Mouse (Mus musculus) intestine, embryonic 16.5 days (tissue): Measurements from ENCODE around the gene Sipa1l1. TPM values are rescaled to one million over a fixed set of nuclear protein-coding genes. Genes with fewer than 3 reads are reported as not detected.

Source experiments
- ATAC-seq: fragments of 200-750 bp; cut with Nextera tagmentation; 2 replicates; pipeline ENCODE4 v1.8.0; 2017; ENCODE audit warnings: moderate TSS enrichment, moderate library complexity
- H3K27ac ChIP-seq: fragments of 300-500 bp; sonication (generic); 2 replicates; pipeline ENCODE4 v1.5.1; 2014; ENCODE audit warnings: mild to moderate bottlenecking, low read length
- H3K27me3 ChIP-seq: fragments of 300-500 bp; sonication (generic); replicated peaks from 2 replicates; pipeline ENCODE4 v1.6.1; 2014; ENCODE audit warnings: low read length, control low read depth, mixed read lengths; ENCODE audit not compliant: control insufficient read depth, insufficient read depth
- H3K36me3 ChIP-seq: fragments of 300-500 bp; sonication (generic); 2 replicates; pipeline ENCODE4 v1.6.1; 2014; ENCODE audit warnings: low read length, control low read depth; ENCODE audit not compliant: control insufficient read depth, insufficient read depth
- H3K4me1 ChIP-seq: fragments of 300-500 bp; sonication (generic); 2 replicates; pipeline ENCODE4 v1.6.1; 2014; ENCODE audit warnings: low read length, control low read depth, mixed read lengths; ENCODE audit not compliant: control insufficient read depth, insufficient read depth
- H3K4me2 ChIP-seq: fragments of 300-500 bp; sonication (generic); 2 replicates; pipeline ENCODE4 v1.6.1; 2014; ENCODE audit warnings: low read depth, low read length, control low read depth
- H3K4me3 ChIP-seq: fragments of 300-500 bp; sonication (generic); 2 replicates; pipeline ENCODE4 v1.5.1; 2014; ENCODE audit warnings: mild to moderate bottlenecking, low read length
- H3K9ac ChIP-seq: fragments of 300-500 bp; sonication (generic); 2 replicates; pipeline ENCODE4 v1.6.1; 2014; ENCODE audit warnings: low read depth, low read length
- H3K9me3 ChIP-seq: fragments of 300-500 bp; sonication (generic); 2 replicates; pipeline ENCODE4 v1.6.1; 2016; ENCODE audit warnings: low read length, control low read depth; ENCODE audit not compliant: control insufficient read depth
- WGBS: fragments of 180-500 bp; shearing (Covaris S2); extraction: QIAGEN DNeasy Blood & Tissue Kit; methylation state at CpG from one replicate; pipeline ENCODE4 v1.1.7; 2014; 5-methylcytosine and 5-hydroxymethylcytosine counted together
- polyA plus RNA-seq: library from polyadenylated mRNA; unstranded; fragments of >200 nt; fragmentation: Nextera tagmentation; extraction: Ambion mirVana; gene quantifications from 2 replicates; pipeline ENCODE4 v1.2.1, GENCODE M21; 2015

The Sipa1l1 gene
- polyA plus RNA-seq, 1 experiment from 2014 or later: 21.2 TPM

DNA sequence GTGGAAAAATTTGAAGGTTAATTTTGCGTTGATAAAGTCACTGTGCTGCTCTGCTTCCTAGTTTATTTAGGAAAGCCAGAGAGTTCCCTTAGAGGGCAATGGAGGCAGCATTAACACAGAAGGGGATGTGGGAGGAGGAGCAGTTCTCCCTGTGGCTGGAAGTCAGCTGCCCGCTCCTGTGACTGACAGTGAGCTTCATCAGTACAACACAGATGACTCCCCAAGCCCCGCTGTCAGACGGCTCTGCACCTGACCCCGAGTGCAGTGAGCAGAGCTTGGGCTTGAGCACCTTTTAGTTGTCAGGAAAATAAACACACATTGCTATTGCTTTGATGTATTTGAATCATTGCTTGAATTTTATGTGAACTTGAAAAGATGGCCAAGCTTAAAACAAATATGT, 117.7 kb downstream of the Sipa1l1 start:
- Histone ChIP-seq H3K9me3 (no peaks in the 10 kb centered on the region), H3K9ac (no peak overlapping the region), H3K4me3 (no peak overlapping the region), H3K36me3 (no peaks in the 10 kb centered on the region), H3K27me3 (no peaks in the 10 kb centered on the region), H3K27ac (no peak overlapping the region), H3K4me1 (0 out of 2 replicates have a peak, but pooled peaks cover 6% of the 10 kb centered on the region), H3K4me2 (no peak overlapping the region)
- ATAC-seq: no peak
- WGBS: 55% methylated on average over 5 of the region's 5 CpGs

DNA sequence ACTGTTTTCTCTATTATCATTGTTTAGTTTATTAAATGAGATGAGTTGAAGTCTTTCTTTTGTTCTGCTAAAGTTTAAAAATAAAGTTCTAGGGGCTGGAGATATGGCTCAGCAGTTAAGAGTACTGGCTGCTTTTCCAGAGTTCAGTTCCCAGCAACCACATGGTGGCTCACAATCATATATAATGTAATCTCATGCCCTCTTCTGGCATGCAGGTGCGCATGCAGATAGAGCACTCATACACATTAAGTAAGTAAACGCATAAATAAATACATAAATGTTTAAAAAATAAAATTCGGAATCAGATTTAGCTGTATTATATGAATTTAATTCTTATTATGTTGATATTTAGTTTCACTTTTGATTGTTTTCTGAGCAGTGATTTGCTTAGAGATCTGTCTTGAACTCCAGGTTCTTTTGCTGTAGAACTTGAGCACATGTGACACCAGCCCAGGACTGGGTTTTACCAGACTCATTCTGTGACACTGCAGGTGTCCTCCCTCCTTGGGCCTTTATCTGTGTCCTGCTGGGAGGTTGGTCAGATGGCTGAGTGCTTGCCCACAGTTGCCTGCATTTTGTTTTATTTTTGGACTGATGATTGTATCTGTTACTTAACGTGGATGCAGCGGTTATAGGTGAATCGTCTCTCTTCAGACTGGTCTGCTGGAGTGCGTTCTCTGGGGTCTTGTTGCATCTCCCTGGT, 124.6 kb downstream of the Sipa1l1 start:
- Histone ChIP-seq H3K4me3 (no peak overlapping the region), H3K36me3 (no peaks in the 10 kb centered on the region), H3K9ac (no peak overlapping the region), H3K9me3 (no peaks in the 10 kb centered on the region), H3K4me2 (no peak overlapping the region), H3K4me1 (peaks cover 3% of the 10 kb centered on the region; the same call in 1 of the 2 replicates), H3K27ac (no peak overlapping the region), H3K27me3 (no peaks in the 10 kb centered on the region)
- no peak for ATAC-seq
- 94% methylated on average over 7 of the region's 7 CpGs for WGBS

DNA sequence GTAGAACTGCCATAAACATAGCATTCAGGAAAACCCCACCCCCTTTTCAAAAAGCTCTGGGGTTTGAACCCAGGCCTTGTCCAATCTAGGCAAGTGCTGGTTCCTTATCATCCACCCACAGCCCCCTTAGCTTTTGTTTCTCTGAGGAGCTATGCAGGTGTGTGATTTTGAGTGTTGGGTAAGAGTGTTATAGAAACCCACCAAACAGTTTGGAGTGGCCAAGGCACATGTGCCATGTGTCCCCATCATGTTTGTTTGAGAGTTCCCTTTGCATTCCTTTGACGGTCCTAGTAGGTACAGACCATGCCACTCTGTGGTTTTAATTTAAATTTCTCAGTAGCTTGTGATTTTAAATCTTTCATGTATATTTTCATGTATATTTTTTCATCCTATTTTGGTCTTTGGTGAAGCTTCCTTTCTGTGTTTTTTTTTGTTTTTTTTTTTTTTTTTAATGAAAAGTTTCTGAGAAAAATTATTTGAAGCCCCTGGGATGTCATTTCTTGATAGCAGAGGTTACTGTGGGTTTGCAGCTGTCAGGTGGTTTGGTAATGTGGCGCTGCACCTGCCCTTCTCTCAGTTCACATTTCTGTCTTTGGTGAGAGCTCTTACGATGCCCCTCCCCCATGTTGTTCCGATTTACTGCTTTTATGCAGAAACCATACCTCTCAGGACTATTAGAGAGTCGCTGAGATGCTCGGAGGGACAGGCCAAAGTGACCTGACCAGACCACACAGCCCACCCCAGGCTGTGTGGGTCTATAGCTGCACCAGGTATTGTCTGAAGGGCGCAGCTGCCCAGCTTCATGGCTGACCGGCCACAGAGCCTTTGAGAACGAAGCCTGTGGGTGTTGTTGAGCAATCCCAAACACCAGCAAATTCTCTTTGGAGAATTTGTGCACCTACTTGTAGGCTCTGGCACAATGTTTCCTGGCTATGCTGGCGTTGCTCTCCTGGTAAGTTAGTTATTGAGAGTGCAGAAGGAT, 126.1 kb downstream of the Sipa1l1 start:
- Histone ChIP-seq H3K27me3 (no peaks in the 10 kb centered on the region), H3K27ac (no peak overlapping the region), H3K9me3 (no peaks in the 10 kb centered on the region), H3K4me2 (no peak overlapping the region), H3K9ac (no peak overlapping the region), H3K4me1 (peaks cover 3% of the 10 kb centered on the region; the same call in 1 of the 2 replicates), H3K36me3 (no peaks in the 10 kb centered on the region), H3K4me3 (no peak overlapping the region)
- WGBS: 86% methylated on average over 10 of the region's 10 CpGs
- no peak for ATAC-seq

DNA sequence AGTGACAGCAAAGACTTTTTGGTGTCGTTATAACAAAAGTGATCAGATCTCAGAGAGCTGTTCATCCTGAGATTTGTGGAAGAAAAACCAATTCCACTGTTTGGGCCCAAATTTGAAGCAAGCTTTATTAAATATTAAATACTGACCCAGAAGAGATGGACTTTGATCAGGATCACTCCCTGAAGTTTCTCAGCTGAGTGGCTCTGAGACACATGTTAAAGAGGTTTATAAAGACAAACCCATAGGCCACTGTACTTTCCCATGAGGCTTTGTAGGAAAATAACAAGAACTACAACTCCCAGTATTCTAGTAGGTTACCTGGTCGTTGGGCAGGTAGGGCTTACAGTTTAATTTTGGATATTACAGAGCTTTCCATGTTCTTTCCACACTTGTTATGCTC, 127.2 kb downstream of the Sipa1l1 start:
- H3K4me1 ChIP-seq: peaks cover 3% of the 10 kb centered on the region; the same call in 1 of the 2 replicates
- no peak overlapping the region for H3K27ac ChIP-seq
- WGBS: 75% methylated on average over 2 of the region's 2 CpGs
- no peak for ATAC-seq
- no peak overlapping the region for H3K4me2 ChIP-seq
- H3K36me3 ChIP-seq: no peaks in the 10 kb centered on the region
- no peaks in the 10 kb centered on the region for H3K27me3 ChIP-seq
- H3K4me3 ChIP-seq: no peak overlapping the region
- no peaks in the 10 kb centered on the region for H3K9me3 ChIP-seq
- no peak overlapping the region for H3K9ac ChIP-seq

DNA sequence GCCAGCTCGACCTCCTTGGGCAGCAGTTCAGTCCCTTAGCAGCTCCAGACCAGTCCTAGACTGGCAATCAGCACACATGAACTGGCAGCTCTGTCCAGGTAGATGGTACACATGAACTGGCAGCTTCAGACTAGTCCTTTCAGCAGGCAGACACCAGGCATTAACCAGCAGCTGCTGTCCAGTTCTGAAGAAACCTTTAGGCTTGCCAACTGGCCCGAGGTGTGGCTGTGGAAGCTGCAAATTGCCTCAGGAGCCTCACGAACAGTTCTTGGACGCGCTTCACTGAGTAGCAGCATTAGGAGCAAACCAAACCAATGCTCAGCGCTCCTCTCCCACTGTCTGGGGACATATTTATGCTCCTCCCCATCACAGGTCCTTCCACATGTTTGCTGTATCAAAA, 128.1 kb downstream of the Sipa1l1 start:
- WGBS: 80% methylated on average over 6 of the region's 6 CpGs
- Histone ChIP-seq H3K4me1 (peaks cover 3% of the 10 kb centered on the region; the same call in 1 of the 2 replicates), H3K9ac (no peak overlapping the region)

DNA sequence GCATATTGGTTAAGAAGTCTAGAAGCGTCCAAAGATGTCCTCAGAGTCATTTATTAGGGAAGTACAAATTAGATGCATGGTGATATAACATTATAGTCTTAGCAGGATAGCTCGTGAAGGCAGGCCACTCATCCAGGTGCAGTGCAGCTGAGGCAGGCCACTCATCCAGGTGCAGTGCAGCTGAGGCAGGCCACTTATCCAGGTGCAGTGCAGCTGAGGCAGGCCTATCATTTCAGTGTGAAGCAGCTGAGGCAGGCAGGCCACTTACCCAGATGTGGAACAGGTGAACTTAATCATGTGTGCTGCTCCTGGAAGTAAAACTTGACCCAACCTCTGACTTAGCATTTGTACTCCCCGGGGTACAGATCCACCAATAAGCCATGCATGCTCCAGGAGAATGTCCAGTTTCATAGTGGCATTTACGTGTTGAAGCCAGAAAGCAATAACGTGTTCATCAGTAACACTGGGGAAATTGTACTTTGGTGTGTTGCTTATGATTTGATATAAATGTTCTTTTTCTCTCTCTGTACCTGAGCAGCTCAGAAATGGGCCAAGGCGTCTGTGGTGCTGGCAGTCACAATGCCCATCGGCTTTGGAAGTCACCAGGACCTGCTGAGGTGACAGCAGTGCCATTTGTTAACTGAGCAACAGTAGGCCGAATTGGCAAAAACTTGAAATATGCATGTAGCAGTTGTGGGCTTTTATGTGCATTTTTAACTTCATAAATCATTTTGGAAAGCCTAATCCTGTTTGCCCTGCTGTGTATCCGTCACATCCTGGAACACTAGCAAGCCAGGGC, 129.7 kb downstream of the Sipa1l1 start:
- WGBS: 81% methylated on average over 9 of the region's 9 CpGs
- H3K36me3 ChIP-seq: no peaks in the 10 kb centered on the region
- no peaks in the 10 kb centered on the region for H3K9me3 ChIP-seq
- H3K4me3 ChIP-seq: no peak overlapping the region
- no peak overlapping the region for H3K4me2 ChIP-seq
- H3K27ac ChIP-seq: no peak overlapping the region
- H3K4me1 ChIP-seq: peaks cover 3% of the 10 kb centered on the region; the same call in 1 of the 2 replicates
- no peak for ATAC-seq
- no peaks in the 10 kb centered on the region for H3K27me3 ChIP-seq
- no peak overlapping the region for H3K9ac ChIP-seq

More for the DNA sequence above, 128.1 kb downstream of the Sipa1l1 start:
- Histone ChIP-seq H3K4me2 (no peak overlapping the region), H3K27ac (no peak overlapping the region), H3K36me3 (no peaks in the 10 kb centered on the region), H3K9me3 (no peaks in the 10 kb centered on the region), H3K4me3 (no peak overlapping the region), H3K27me3 (no peaks in the 10 kb centered on the region)
- no peak for ATAC-seq

DNA sequence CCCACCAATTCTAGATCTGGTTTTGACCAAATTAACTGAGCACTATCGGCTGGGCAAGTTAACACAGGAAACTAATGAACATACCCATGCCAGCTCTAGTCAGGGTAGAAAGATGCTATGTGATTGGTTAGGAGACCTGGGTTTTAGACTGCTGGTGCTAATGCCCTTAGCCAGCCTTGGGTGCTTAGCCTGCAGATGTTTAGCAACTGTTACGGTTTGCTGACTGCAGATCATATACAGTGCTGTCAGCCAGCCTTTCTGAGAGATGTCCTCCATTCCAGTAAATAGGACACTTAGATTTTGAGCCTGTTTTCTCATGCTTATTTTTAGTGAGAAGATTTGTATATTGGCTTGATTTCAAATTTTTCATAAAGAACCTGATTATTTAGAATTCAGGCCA, 135.0 kb downstream of the Sipa1l1 start:
- Histone ChIP-seq H3K36me3 (no peaks in the 10 kb centered on the region), H3K4me2 (no peak overlapping the region), H3K27ac (no peak overlapping the region), H3K4me1 (no peaks in the 10 kb centered on the region; the same call in 1 of the 2 replicates), H3K27me3 (no peaks in the 10 kb centered on the region), H3K9ac (no peak overlapping the region), H3K9me3 (no peaks in the 10 kb centered on the region), H3K4me3 (no peak overlapping the region)
- ATAC-seq: peak; percentile 56
- 56% methylated on average over 2 of the region's 2 CpGs for WGBS

DNA sequence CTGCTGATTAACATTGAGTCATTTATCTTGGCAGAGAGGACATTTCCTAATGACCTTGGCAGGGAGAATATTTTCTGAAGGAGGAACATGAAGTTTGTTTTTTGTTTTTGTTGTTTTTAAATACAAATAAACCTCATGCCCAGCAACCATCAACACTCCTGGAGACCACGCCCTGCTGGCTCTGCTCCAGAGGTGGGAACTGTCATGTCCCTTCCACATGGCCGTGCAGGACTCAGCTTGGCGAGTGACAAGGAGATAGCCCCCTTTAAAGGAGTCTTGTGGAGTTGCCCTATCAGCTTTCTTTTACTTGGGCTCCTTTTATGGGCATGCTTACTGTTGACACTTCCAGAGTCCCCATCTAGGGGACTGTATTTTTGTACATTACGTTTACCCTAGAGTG, 136.9 kb downstream of the Sipa1l1 start:
- Histone ChIP-seq H3K9me3 (no peaks in the 10 kb centered on the region), H3K36me3 (no peaks in the 10 kb centered on the region), H3K9ac (no peak overlapping the region), H3K4me1 (no peaks in the 10 kb centered on the region; the same call in 1 of the 2 replicates), H3K27me3 (no peaks in the 10 kb centered on the region), H3K27ac (no peak overlapping the region), H3K4me3 (no peak overlapping the region), H3K4me2 (no peak overlapping the region)
- no peak for ATAC-seq
- 83% methylated on average over 4 of the region's 4 CpGs for WGBS

DNA sequence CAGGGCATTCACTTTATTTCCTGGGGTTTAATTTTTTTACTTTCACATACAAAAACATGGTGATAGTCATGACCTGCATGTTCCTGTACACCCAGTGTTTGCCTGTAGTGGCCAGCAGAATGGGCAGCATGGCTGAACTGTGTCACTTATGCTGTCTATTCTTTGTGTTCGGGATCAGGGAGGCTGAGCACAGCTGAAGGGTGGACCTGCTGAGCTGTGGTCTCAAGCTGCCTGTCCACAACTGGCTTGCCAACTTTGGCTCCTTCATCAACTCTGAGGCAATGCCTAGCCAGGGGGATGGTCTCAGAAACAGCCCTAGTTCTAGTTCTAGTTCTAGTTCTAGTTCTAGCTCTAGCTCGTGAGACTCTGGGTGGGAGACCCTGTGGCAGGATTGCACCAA, 142.5 kb downstream of the Sipa1l1 start:
- no peak for ATAC-seq
- no peaks in the 10 kb centered on the region for H3K36me3 ChIP-seq
- H3K27ac ChIP-seq: no peak overlapping the region
- H3K9me3 ChIP-seq: no peaks in the 10 kb centered on the region
- H3K4me3 ChIP-seq: no peak overlapping the region
- no peak overlapping the region for H3K9ac ChIP-seq
- no peaks in the 10 kb centered on the region for H3K4me1 ChIP-seq
- WGBS: 78% methylated on average over 2 of the region's 2 CpGs
- no peaks in the 10 kb centered on the region for H3K27me3 ChIP-seq
- H3K4me2 ChIP-seq: no peak overlapping the region
